Mouse (Mus musculus) fibroblast of lung, adult 2 months (primary cell): ENCODE measurements around the gene Ccdc120.

ENCODE experiments used
- DNase-seq: peaks from one replicate; pipeline ENCODE4 v3.0.0-alpha.2; 2011; ENCODE audit warnings: low read depth

The Ccdc120 gene

DNA sequence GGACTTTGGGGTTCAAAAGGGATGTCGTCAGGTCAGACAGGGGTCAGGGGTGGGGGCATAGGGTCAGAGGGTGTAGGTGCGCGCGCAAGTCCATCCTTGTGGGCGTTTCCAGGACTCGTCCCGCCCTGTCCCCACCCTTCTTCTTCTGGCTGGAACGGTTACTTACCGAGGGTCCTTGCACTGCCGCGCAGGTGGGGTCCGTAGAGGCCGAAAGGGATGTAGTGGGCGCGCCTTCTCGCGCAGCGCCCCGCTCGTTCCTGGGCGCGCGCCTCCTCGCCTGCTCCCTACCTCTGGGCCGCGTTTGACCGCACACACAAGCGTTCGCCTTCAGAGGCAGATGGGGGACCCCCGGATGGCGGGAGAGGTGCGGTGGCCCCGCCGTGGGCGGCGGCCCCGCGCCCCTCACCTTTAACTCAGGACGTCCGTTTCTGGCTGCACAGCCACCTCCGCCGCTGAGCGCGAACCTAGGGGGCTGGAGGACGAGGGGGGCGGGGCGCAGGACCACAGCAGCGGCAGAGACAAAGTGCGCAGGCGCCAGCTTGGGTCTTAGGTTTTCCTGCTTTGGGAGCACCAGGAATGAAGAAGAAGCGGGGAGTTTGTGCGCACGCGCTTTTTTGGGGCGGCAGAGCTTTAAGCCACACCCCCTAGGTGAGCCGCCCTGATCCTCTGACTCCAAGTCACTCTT lies at the start of gene Ccdc120:
TSS of gene Ccdc120 (minus strand) at position 474 of the 685 bp plus-strand sequence.
- DNase-seq: no peak

GRCm38 (mm10) chrX:7797327-7797726 lies 46.6 kb upstream of the Ccdc120 start:
- no peak for DNase-seq

DNA sequence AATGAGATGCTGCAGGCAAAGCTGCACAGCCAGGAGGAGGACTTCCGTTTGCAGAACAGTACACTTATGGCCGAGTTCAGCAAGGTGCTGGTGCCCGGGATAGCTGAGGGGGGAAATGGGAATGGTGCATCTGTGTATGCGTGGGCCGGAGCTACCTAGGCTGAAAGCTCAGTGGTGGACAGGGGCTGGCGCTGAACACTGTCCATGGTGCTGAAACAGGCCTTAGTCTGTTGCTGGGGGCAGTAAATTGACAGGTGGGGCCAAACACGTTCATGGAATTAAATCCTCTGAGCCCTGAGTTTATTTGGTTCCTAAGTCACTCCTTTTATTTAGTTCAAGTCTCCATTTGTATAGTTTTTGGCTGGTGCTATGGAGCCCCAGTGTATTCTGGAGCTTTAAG lies 44.3 kb upstream of the Ccdc120 start:
- DNase-seq: no peak

DNA sequence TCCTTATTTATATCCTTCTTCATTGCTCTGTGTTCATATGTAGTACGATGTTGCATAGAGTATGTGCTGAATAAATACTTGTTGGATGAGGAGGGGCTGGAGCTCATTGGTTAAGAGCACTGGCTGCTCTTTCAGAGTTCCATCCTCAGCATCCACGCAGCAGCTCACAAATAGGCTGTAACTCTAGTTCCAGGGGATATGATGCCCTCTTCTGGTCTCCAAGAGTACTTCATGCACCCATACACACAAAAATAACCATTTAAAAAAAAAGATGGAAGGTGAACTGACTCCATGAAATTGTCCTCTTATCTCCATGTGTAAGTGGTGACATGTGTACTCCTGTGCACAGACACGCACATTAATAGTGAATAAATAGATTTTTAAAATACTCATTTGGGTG lies 42.7 kb upstream of the Ccdc120 start:
- DNase-seq: no peak

DNA sequence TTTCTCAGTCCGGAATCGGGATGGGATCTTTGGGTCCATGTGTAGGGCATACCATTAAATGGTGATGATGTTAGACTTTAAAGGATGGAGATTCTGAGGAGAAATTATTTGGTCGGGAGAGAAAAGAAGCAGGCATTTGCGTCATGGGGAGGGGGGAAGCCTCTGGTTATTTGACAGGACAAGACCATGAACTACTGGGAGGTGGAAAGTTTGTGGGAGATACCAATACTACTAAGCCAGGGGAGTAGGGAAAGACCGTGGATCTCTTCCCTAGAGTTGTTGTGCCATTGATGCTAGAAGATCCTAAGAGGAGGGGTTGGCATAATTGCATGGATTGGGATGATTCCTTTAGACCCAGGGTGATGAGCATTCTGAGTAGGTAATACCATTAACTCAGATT lies 39.6 kb upstream of the Ccdc120 start:
- DNase-seq: no peak

DNA sequence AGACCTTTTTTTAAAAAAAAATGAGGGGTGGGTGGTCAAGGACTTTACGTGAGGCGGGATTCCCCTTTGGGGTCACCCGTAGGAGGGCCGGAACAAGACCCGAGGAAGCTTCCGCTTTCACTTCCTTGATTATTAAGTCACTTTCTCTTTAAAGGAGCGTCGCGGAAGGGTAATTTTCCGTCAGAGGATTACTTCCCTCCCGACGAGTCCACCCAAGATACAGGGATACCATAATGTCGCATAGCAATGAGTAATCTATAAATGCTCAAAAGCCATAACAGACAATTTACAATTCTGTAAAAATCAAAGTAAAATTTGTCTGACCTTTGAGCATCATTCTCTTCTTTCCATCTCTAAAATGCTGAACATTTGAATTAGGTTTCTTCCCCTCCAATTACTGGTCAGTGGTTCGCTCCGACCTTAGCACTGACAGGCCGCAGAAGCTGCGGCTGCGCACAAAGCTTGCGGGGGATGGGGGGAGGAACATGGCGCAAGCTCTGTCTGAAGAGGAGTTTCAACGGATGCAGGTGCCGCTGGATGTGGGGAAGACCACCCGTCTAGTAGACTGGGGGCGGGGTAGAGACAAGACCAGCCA lies 38.9 kb upstream of the Ccdc120 start, which contains the start of gene Gripap1:
TSS of gene Gripap1 (plus strand) at position 224 of the 595 bp plus-strand sequence.
- DNase-seq: peak; percentile 58

DNA sequence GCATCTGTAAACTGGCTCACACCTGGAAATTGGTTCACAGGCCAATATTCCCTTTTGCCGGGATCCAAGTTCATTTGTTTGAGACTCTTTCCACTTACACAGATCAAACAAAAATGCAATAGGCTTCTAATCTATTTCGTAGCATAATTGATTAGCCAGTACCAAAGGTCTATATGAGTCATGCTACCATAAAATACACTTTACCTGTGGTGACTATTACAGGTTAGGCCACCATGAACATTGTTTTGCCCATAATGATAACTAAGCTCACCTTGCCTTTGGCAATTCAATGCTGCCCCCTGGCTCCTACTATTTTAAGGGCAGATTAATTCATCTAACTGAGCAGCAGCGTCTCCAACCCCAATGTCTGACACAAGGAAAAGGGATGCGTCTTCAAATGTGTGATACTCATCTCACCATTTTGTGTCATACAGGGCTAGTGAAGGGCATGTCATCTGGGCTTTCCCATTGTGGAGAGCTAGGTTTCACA lies 31.9 kb upstream of the Ccdc120 start:
- no peak for DNase-seq

GRCm38 (mm10) chrX:7779294-7779693 lies 28.6 kb upstream of the Ccdc120 start:
- DNase-seq: no peak

DNA sequence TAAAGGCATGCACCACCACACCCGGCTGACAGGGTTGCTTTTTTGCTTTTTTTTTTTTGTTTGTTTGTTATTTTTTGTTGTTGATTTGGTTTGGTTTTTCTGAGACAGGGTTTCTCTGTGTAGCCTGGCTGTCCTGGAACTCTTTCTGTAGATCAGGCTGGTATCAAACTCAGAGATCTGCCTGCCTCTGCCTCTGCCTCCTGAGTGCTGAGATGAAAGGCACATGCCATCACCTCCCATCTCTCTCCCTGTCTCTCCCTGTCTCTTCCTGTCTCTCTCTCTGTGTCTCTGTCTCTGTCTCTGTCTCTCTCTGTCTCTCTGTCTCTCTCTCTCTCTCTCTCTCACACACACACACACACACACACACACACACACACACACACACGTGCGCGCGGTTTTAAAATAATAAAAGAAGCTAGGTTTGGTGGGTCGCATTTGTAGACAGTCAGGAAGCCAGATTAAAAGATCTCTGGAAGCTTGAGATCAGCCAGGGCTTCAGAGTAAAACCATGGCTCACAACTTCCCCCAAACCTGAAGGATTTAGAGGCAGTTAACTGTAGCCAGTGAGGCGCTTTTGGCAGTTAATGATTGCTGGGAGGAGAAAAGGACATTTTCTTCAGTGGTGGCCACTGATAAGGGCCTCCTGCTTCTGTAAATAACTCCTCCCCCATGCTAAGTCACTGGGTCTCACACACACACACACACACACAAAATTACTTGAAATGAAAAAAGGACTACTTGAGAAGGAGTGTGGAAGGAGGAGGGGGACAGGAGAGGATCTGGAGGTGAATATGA lies 27.9 kb upstream of the Ccdc120 start:
- no peak for DNase-seq

DNA sequence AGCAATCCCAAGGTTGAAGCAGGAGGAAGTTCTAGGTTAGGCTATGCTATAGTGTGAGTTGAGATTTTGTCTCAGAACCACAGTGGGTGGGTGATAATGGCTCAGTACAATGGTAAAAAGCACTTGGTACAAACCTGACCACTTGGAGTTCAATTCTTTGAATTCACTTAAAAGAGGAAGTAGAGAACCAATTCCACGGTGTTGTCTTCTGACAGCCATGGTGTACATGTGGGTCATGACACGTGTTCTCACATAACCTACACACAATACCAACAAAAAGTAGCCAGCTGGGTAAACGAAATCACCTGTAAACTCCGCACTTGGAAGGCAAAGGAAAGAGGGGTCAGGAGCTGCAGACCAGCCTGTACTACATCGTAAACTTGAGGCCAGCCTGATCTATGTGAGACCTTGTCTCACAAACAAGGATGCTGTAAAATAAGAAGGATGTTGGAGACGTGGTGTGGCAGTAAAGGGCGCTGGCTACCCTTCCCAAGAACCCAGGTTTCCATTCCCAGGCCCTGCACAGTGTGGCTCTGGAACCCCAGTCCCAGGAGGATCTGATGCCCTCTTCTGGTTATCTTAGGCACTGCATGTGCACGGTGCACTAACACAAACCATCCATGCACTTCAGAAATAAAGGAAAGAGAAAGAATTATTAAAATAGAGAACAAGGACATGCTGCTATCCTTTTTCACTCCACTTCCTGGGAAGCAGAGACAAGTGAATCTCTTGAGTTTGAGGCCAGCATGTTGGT lies 25.8 kb upstream of the Ccdc120 start:
- DNase-seq: no peak

DNA sequence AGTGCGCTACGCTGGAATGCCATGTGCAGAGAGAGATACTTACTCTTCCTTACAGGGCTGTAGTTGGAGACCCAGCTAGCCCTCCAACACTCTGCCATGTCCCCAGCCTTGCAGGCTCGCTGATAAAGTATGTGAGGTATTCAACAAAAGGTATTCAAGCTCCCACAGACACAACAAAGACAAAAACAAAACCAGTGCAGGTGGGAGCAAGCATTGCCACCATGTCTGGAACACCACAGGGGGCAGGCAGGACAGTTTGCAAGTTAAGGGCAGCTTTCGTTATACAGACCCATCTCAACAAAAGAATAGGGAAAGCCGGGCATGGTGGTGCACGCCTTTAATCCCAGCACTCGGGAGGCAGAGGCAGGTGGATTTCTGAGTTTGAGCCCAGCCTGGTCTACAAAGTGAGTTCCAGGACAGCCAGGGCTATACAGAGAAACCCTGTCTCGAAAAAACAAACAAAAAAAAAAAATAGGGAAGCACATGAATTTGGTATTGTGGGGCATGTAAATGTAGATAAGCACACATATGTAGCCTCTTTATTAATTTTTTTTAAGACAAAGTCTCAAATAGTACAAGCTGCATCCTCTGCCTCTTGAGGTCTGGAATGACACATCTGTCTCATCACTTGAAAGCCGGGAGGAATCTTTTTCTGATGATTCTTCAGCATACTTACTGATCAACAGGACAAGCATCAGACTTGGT lies 24.9 kb upstream of the Ccdc120 start:
- DNase-seq: no peak

DNA sequence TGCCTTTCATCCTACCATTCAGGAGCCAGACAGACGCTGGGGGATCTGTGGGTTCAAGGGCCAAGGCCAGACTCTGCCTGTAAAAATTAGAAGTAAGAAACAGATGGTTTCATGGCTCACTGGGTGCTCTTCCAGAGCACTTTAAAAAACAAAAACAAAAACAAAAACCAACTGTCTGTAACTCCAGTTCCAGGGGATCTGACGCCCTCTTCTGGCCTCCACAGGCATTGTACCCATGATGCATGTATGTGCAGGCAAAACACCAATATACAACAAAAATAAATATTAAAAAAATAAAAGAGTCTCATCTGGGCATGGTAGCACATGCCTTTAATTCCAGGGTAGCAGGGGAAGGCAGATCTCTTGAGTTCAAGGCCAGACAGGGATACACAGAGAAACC lies 22.1 kb upstream of the Ccdc120 start:
- DNase-seq: no peak

GRCm38 (mm10) chrX:7769302-7770017 lies 18.8 kb upstream of the Ccdc120 start:
- DNase-seq: no peak

DNA sequence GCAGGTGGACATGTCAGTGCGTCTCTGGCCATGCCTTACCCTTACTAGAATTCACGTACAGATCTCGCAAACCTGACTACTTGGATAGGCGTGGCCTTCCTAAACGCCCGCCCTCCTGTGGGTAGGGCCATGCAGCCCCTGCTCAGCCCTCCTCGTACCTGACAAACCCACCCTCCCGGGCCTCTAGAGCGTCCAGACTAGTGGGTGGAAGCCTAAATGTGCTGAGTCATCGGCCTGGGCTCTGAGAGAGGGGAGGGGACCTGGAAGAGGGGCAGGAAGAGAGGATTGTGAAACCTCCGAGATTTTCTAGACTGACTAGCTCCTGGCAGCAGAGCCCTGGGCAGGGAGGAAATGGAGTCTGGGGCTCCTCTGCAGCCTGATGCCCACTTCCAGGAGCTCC lies 15.1 kb upstream of the Ccdc120 start:
- peak; percentile 71 for DNase-seq

GRCm38 (mm10) chrX:7765281-7765670 lies 14.6 kb upstream of the Ccdc120 start:
- DNase-seq: no peak

GRCm38 (mm10) chrX:7764657-7765280 lies 14.1 kb upstream of the Ccdc120 start:
- DNase-seq: no peak

DNA sequence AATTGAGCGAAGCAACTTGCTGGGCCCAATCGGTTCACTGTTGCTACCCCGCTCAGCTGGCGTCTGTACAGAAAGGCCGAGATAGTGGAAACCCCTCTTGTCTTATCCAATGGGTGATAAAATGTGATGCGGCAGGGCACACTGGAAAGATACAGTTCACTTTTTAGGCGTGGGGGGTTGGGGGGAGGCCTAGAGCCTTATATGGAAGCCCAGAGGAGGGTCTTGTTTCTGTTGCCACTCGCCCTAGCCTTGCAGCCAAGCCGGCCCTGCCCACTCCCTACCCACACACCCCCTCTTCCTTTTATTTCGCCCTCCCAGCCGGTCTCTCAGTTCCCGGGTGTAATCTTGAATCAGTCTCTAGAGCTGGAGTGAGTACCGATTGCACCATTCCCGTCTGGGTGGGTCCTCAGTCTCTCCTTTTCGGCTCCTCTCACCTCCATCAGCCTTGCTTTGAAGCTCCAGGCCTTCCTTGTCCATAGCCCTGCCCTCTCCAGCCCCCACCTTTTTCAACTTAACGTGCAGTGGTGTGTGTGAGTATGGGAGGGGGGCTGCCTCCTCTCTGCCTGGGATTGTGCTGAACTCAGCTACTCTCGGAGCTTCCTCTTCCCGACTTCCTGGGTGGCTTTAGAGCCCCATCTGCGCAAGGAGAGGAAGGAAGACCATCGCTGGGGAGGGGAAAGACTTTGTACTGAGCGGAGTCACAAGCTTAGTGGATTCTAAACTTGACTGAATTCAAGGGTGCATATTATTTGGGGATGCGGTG lies 13.1 kb upstream of the Ccdc120 start:
- no peak for DNase-seq

- no peak for DNase-seq
These were observed 12.2 kb upstream of the Ccdc120 start for GRCm38 (mm10) chrX:7762921-7763197.

DNA sequence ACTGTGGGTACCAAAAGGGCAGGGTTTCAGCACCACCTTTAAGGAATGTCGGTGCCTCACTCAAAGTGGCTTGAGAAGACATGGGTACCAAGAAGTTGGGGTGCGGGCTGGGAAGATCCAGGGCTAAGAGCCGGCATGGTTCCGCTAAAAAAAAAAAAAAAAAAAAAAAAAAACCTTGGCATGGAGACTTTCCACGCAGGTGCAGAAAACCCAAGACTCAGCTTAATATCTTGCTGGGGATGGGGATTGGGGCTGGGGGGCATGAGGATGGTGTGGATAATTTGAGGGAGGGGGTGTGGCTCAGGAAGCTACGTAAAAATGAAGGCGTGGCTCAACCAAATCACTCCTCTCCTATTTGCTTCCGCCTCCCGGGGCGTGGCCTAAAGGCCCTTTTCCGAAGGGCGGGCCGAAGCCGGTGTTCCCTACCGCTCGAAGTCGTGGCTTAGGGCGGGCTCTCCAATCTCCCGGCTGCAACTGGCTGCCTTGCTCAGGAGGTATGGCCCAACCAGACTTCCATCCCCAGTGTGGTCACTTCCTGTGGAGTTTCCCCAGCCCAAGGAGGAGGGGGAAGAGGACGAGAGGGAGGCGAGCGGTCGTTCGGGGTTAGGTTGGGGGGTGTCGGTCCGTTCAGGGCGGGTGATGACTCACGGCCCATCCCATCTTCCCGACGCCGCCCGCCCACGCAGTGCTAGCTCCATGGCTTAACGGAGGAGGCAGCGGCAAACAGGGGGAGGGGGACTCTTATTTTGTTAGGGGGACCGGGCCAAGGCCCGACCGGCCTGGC lies 11.6 kb upstream of the Ccdc120 start, which contains the start of gene Tfe3:
TSS of gene Tfe3 (plus strand) at position 424 of the 784 bp plus-strand sequence.
- DNase-seq: peak; percentile 88
